Mouse (Mus musculus) induced T-regulatory cell, adult 2 months (primary cell): ENCODE results near the gene Kcnc3.
A peak's percentile ranks its signal among the peaks of the same experiment; 100 is the strongest.

Experiments used
- DNase-seq: peaks from one replicate; pipeline ENCODE4 v3.0.0-alpha.2; 2012; ENCODE audit warnings: low read depth

The Kcnc3 gene

DNA sequence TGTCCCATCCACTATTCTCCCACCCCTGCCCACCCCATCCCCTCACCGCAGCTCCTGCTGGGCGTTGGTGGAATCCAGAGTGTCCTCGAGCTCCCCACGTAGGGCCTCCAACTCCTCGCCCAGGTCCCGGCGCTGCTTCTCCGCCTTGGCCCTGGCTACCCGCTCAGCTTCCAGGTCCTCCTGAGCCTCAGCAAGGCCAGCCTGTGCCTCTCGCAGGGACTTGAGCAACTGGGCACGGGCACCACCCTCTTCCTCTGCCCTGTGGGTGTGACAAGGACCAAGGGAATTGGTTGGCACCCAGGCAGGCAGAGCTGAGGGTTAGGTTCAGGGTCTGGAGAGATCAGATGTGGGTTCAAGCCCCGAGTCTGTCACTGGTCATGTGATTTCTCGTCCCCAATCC lies 36.5 kb downstream of the Kcnc3 start:
- DNase-seq: no peak

- no peak for DNase-seq
Measured at GRCm38 (mm10) chr7:44628402-44629034, 38.1 kb downstream of the Kcnc3 start.

DNA sequence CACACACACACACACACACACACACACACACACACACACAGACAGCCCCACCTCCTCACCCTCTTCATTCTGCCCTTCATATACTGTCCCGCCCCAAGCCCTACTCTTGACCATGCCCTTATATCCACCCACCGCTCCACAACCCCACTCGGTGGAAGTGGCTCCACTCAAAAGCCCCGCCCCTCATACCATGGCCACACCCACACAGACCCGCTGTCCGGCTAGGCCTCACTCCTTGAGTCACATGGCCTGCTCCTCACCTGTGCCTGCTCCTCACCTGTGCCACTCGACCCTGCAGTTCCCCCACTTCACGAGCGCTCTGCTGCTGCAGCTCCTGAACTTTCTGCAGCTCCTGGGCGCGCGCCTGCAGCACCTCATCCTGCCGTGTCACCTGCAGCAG lies 40.0 kb downstream of the Kcnc3 start:
- DNase-seq: no peak

- DNase-seq: no peak
Measured at GRCm38 (mm10) chr7:44632676-44633075, 42.2 kb downstream of the Kcnc3 start.

- DNase-seq: no peak
Measured at GRCm38 (mm10) chr7:44633407-44633806, 42.9 kb downstream of the Kcnc3 start.

GRCm38 (mm10) chr7:44636684-44637083 lies 46.2 kb downstream of the Kcnc3 start:
- DNase-seq: no peak

DNA sequence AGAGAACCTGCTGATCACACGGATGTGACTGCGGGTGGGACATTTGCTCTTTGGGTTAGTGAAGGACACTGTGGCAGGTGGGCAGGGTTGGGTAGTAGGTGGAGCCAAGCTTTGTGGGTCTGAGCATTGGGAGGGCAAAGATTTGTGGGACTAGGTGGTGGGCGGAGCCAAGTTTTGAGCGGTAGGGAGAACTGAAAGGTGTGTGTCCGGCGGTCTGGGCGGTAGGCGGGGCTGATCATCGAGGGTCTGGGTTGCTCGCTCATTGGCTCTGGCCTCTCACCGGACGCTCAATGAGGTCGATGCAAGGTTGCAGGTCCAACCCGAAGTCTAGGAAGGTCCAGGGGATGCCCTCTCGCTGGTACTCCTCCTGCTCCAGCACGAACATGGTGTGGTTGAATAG lies 48.2 kb downstream of the Kcnc3 start:
- no peak for DNase-seq

- peak; percentile 34 for DNase-seq
Measured at GRCm38 (mm10) chr7:44640843-44641605, 50.6 kb downstream of the Kcnc3 start.

DNA sequence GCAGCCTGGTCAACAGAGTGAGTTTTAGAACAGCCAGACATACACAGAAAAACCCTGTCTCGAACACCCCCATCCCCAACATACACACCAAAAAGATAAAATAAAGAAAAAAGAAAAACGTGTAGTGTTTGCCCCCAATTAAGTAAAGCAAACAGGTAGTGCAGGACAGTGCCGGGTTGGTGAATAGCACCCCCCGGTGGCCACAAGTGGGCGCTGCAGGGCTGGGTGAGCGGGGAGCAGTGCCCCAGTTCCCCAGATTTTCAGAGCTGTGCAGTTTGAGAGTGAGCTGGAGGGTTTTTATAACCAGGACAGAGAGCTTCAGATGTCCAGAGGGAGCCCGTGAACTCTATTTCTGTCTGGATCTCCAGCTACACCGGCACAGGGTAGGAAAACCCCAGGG lies 51.4 kb downstream of the Kcnc3 start:
- peak; percentile 31 for DNase-seq

GRCm38 (mm10) chr7:44645256-44645655 lies 54.8 kb downstream of the Kcnc3 start:
- no peak for DNase-seq

- DNase-seq: no peak
Measured at GRCm38 (mm10) chr7:44645951-44646350, 55.5 kb downstream of the Kcnc3 start.

- peak; percentile 73 for DNase-seq
Measured at GRCm38 (mm10) chr7:44647042-44647724, 56.7 kb downstream of the Kcnc3 start.

DNA sequence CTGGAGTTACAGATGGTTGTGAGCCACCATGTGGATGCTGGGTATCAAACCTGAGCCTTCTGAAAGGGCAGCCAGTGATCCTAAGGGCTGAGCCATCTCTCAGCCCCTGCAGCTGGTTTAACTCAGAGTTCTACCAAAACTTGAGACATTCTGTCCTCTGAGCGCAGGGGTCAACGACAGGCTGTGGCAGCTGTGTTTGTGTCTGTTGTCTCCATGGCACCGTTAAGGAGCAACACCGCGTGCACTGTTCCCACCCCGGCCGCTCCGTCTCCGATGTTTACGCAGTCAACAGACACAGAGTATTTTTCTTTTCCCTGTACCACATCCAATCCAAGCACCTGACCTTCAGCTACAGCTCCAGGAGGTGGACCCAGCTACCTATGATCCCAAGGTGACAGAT lies 57.3 kb downstream of the Kcnc3 start:
- DNase-seq: no peak

GRCm38 (mm10) chr7:44649094-44649610 lies 58.7 kb downstream of the Kcnc3 start:
- DNase-seq: no peak

DNA sequence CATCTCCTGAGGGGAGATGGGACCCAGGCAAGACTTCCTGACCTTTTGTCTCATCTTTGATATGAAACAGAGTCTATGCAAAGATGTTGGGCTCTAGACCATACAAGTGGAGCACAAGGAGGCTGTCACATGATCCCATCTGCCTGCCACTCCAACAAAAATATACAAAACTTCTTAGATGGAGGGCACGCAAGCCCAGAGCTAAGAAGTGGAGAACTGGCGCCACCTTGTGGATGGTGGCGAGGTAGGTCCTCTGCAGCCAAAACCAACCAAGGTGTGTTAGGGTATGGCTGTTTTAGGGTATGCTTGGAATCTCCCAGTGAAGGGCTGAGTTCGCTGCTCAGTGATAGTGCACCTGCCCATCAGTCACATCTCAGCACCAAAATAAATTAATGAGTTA lies 59.5 kb downstream of the Kcnc3 start:
- DNase-seq: peak; percentile 66

GRCm38 (mm10) chr7:44651416-44651815 lies 61.0 kb downstream of the Kcnc3 start:
- DNase-seq: no peak

DNA sequence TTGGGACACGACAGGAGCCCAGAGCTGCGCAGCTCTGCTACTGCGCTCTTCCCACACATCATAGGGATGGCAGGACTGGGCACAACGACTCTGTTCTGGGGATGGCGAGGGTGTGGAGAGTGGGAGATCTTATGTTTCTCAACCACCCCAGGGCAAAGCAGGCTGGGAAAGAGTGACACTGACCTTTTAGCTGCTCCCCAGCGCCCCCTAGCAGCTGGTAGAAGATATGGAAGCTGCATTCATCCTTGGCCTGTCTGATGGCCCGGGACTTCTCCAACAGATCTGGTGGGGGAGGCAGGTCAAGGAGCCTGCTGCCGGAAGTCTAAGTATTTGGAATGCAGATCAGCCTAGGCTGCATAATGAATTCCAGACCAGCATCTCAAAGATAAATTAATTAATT lies 63.3 kb downstream of the Kcnc3 start:
- DNase-seq: peak; percentile 46
